Mouse (Mus musculus): Measurements from ENCODE around the gene Pdcd1lg2. TPM values are rescaled to one million over a fixed set of nuclear protein-coding genes. Genes with fewer than 3 reads are reported as not detected.

The Pdcd1lg2 gene
- polyA plus RNA-seq, 1 experiment from 2014 or later = not detected

- Histone ChIP-seq H3K4me2 (ENCODE audit: low read depth, low read length) (no peak overlapping the region), H3K27ac (replicated peaks; ENCODE audit: low read depth, low read length) (no peak overlapping the region), H3K27me3 (ENCODE audit: control insufficient read depth, insufficient read depth, low read length) (no peaks in the 10 kb centered on the region), H3K4me1 (ENCODE audit: control insufficient read depth, insufficient read depth, low read length) (no peaks in the 10 kb centered on the region), H3K9ac (replicated peaks; ENCODE audit: low read length) (no peak overlapping the region), H3K4me3 (ENCODE audit: low read depth, low read length) (no peak overlapping the region), H3K9me3 (replicated peaks; ENCODE audit: control insufficient read depth, low read length) (no peaks in the 10 kb centered on the region), H3K36me3 (replicated peaks; ENCODE audit: control insufficient read depth, insufficient read depth, low read depth, low read length) (no peaks in the 10 kb centered on the region)
- 87% methylated on average over 16 of the region's 16 CpGs for WGBS
- ATAC-seq (replicated peaks; ENCODE audit: insufficient number of reproducible peaks, low FRiP score, low TSS enrichment, low read depth) (no peak), DNase-seq (ENCODE audit: low spot score) (no peak)
Observed at GRCm38 (mm10) chr19:29422013-29422645, 11.4 kb downstream of the Pdcd1lg2 start.

- no peaks in the 10 kb centered on the region for H3K27me3 ChIP-seq (ENCODE audit: control insufficient read depth, insufficient read depth, low read length)
- no peak for DNase-seq (ENCODE audit: low spot score)
Observed at GRCm38 (mm10) chr19:29422796-29423195, 12.1 kb downstream of the Pdcd1lg2 start.

GRCm38 (mm10) chr19:29430516-29430915 lies 19.8 kb downstream of the Pdcd1lg2 start:
- WGBS = 90% methylated on average over 3 of the region's 3 CpGs
- H3K9me3 ChIP-seq (replicated peaks; ENCODE audit: control insufficient read depth, low read length) = no peaks in the 10 kb centered on the region
- no peaks in the 10 kb centered on the region for H3K27me3 ChIP-seq (ENCODE audit: control insufficient read depth, insufficient read depth, low read length)
- no peak overlapping the region for H3K27ac ChIP-seq (replicated peaks; ENCODE audit: low read depth, low read length)
- no peak overlapping the region for H3K4me3 ChIP-seq (ENCODE audit: low read depth, low read length)
- ATAC-seq (replicated peaks; ENCODE audit: insufficient number of reproducible peaks, low FRiP score, low TSS enrichment, low read depth) (no peak), DNase-seq (ENCODE audit: low spot score) (no peak)
- H3K4me1 ChIP-seq (ENCODE audit: control insufficient read depth, insufficient read depth, low read length) = no peaks in the 10 kb centered on the region
- no peak overlapping the region for H3K4me2 ChIP-seq (ENCODE audit: low read depth, low read length)
- H3K9ac ChIP-seq (replicated peaks; ENCODE audit: low read length) = no peak overlapping the region
- no peaks in the 10 kb centered on the region for H3K36me3 ChIP-seq (replicated peaks; ENCODE audit: control insufficient read depth, insufficient read depth, low read depth, low read length)

More at GRCm38 (mm10) chr19:29422796-29423195, 12.1 kb downstream of the Pdcd1lg2 start:
- 87% methylated on average over 7 of the region's 7 CpGs for WGBS
- H3K36me3 ChIP-seq (replicated peaks; ENCODE audit: control insufficient read depth, insufficient read depth, low read depth, low read length) = no peaks in the 10 kb centered on the region
- no peak overlapping the region for H3K4me2 ChIP-seq (ENCODE audit: low read depth, low read length)
- no peak overlapping the region for H3K27ac ChIP-seq (replicated peaks; ENCODE audit: low read depth, low read length)
- no peak overlapping the region for H3K9ac ChIP-seq (replicated peaks; ENCODE audit: low read length)
- H3K4me1 ChIP-seq (ENCODE audit: control insufficient read depth, insufficient read depth, low read length) = no peaks in the 10 kb centered on the region
- no peak for ATAC-seq (replicated peaks; ENCODE audit: insufficient number of reproducible peaks, low FRiP score, low TSS enrichment, low read depth)
- no peak overlapping the region for H3K4me3 ChIP-seq (ENCODE audit: low read depth, low read length)
- H3K9me3 ChIP-seq (replicated peaks; ENCODE audit: control insufficient read depth, low read length) = no peaks in the 10 kb centered on the region

- no peaks in the 10 kb centered on the region for H3K4me1 ChIP-seq (ENCODE audit: control insufficient read depth, insufficient read depth, low read length)
- H3K27me3 ChIP-seq (ENCODE audit: control insufficient read depth, insufficient read depth, low read length) = no peaks in the 10 kb centered on the region
- H3K9ac ChIP-seq (replicated peaks; ENCODE audit: low read length) = no peak overlapping the region
- no peaks in the 10 kb centered on the region for H3K36me3 ChIP-seq (replicated peaks; ENCODE audit: control insufficient read depth, insufficient read depth, low read depth, low read length)
- no peaks in the 10 kb centered on the region for H3K9me3 ChIP-seq (replicated peaks; ENCODE audit: control insufficient read depth, low read length)
- no peak overlapping the region for H3K27ac ChIP-seq (replicated peaks; ENCODE audit: low read depth, low read length)
- DNase-seq (ENCODE audit: low spot score) (no peak), ATAC-seq (replicated peaks; ENCODE audit: insufficient number of reproducible peaks, low FRiP score, low TSS enrichment, low read depth) (no peak)
- H3K4me3 ChIP-seq (ENCODE audit: low read depth, low read length) = no peak overlapping the region
- 77% methylated on average over 3 of the region's 3 CpGs for WGBS
- H3K4me2 ChIP-seq (ENCODE audit: low read depth, low read length) = no peak overlapping the region
Observed at GRCm38 (mm10) chr19:29430953-29431352, 20.2 kb downstream of the Pdcd1lg2 start.

GRCm38 (mm10) chr19:29436793-29437479 lies 26.2 kb downstream of the Pdcd1lg2 start:
- no peak overlapping the region for H3K27ac ChIP-seq (replicated peaks; ENCODE audit: low read depth, low read length)
- 84% methylated on average over 18 of the region's 18 CpGs for WGBS

DNA sequence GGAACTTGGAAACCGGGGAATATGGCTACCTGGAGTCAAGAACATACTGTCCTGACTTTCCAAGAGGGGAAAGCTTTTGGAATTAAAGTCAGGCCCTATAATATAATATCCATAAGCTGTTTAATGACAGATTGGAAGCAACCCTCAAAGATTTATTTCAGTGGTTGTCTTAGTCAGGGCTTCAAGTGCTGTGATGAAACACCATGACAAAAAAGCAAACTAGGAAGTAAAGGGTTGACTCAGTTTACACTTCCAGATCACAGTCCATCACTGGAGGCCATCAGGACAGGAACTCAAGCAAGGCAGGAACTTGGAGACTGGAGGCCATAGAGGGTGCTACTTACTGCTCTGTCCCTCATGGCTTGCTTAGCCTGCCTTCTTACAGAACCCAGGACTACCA lies 27.1 kb downstream of the Pdcd1lg2 start:
- Histone ChIP-seq H3K27ac (replicated peaks; ENCODE audit: low read depth, low read length) (no peak overlapping the region), H3K36me3 (replicated peaks; ENCODE audit: control insufficient read depth, insufficient read depth, low read depth, low read length) (no peaks in the 10 kb centered on the region), H3K9me3 (replicated peaks; ENCODE audit: control insufficient read depth, low read length) (no peaks in the 10 kb centered on the region), H3K4me1 (ENCODE audit: control insufficient read depth, insufficient read depth, low read length) (no peaks in the 10 kb centered on the region), H3K27me3 (ENCODE audit: control insufficient read depth, insufficient read depth, low read length) (no peaks in the 10 kb centered on the region), H3K4me2 (ENCODE audit: low read depth, low read length) (no peak overlapping the region), H3K9ac (replicated peaks; ENCODE audit: low read length) (no peak overlapping the region), H3K4me3 (ENCODE audit: low read depth, low read length) (no peak overlapping the region)
- WGBS = 92% methylated on average over 1 of the region's 1 CpGs
- no peak for DNase-seq (ENCODE audit: low spot score)
- no peak for ATAC-seq (replicated peaks; ENCODE audit: insufficient number of reproducible peaks, low FRiP score, low TSS enrichment, low read depth)

More at GRCm38 (mm10) chr19:29436793-29437479, 26.2 kb downstream of the Pdcd1lg2 start:
- no peaks in the 10 kb centered on the region for H3K9me3 ChIP-seq (replicated peaks; ENCODE audit: control insufficient read depth, low read length)
- H3K4me3 ChIP-seq (ENCODE audit: low read depth, low read length) = no peak overlapping the region
- ATAC-seq (replicated peaks; ENCODE audit: insufficient number of reproducible peaks, low FRiP score, low TSS enrichment, low read depth) = no peak
- no peaks in the 10 kb centered on the region for H3K27me3 ChIP-seq (ENCODE audit: control insufficient read depth, insufficient read depth, low read length)
- no peak overlapping the region for H3K9ac ChIP-seq (replicated peaks; ENCODE audit: low read length)
- no peaks in the 10 kb centered on the region for H3K36me3 ChIP-seq (replicated peaks; ENCODE audit: control insufficient read depth, insufficient read depth, low read depth, low read length)
- no peaks in the 10 kb centered on the region for H3K4me1 ChIP-seq (ENCODE audit: control insufficient read depth, insufficient read depth, low read length)
- H3K4me2 ChIP-seq (ENCODE audit: low read depth, low read length) = no peak overlapping the region
- no peak for DNase-seq (ENCODE audit: low spot score)

- H3K9ac ChIP-seq (replicated peaks; ENCODE audit: low read length) = no peak overlapping the region
- no peaks in the 10 kb centered on the region for H3K27me3 ChIP-seq (ENCODE audit: control insufficient read depth, insufficient read depth, low read length)
- H3K9me3 ChIP-seq (replicated peaks; ENCODE audit: control insufficient read depth, low read length) = no peaks in the 10 kb centered on the region
- H3K4me1 ChIP-seq (ENCODE audit: control insufficient read depth, insufficient read depth, low read length) = no peaks in the 10 kb centered on the region
- 86% methylated on average over 3 of the region's 3 CpGs for WGBS
- no peak for ATAC-seq (replicated peaks; ENCODE audit: insufficient number of reproducible peaks, low FRiP score, low TSS enrichment, low read depth)
- no peaks in the 10 kb centered on the region for H3K36me3 ChIP-seq (replicated peaks; ENCODE audit: control insufficient read depth, insufficient read depth, low read depth, low read length)
- no peak for DNase-seq (ENCODE audit: low spot score)
- no peak overlapping the region for H3K4me3 ChIP-seq (ENCODE audit: low read depth, low read length)
- H3K4me2 ChIP-seq (ENCODE audit: low read depth, low read length) = no peak overlapping the region
- H3K27ac ChIP-seq (replicated peaks; ENCODE audit: low read depth, low read length) = no peak overlapping the region
Observed at GRCm38 (mm10) chr19:29439242-29439641, 28.5 kb downstream of the Pdcd1lg2 start.

GRCm38 (mm10) chr19:29442492-29442891 lies 31.8 kb downstream of the Pdcd1lg2 start:
- ATAC-seq (replicated peaks; ENCODE audit: insufficient number of reproducible peaks, low FRiP score, low TSS enrichment, low read depth) (no peak), DNase-seq (ENCODE audit: low spot score) (no peak)
- Histone ChIP-seq H3K4me2 (ENCODE audit: low read depth, low read length) (no peak overlapping the region), H3K36me3 (replicated peaks; ENCODE audit: control insufficient read depth, insufficient read depth, low read depth, low read length) (no peaks in the 10 kb centered on the region), H3K4me1 (ENCODE audit: control insufficient read depth, insufficient read depth, low read length) (no peaks in the 10 kb centered on the region), H3K9ac (replicated peaks; ENCODE audit: low read length) (no peak overlapping the region), H3K9me3 (replicated peaks; ENCODE audit: control insufficient read depth, low read length) (no peaks in the 10 kb centered on the region; the same call in 1 of the 2 replicates), H3K27ac (replicated peaks; ENCODE audit: low read depth, low read length) (no peak overlapping the region), H3K27me3 (ENCODE audit: control insufficient read depth, insufficient read depth, low read length) (no peaks in the 10 kb centered on the region), H3K4me3 (ENCODE audit: low read depth, low read length) (no peak overlapping the region)
- WGBS = 88% methylated on average over 2 of the region's 2 CpGs
